Mouse (Mus musculus) liver, postnatal 0 days (tissue): ENCODE results near the gene Efcab3.

Experiments used
- CTCF ChIP-seq: sonication (generic); IDR thresholded peaks from 2 replicates; pipeline ENCODE4 v1.5.1; 2016; ENCODE audit warnings: antibody characterized with exemption, low read depth
- EP300 ChIP-seq: IDR thresholded peaks from 2 replicates; pipeline ENCODE4 v1.6.1; 2016; ENCODE audit warnings: antibody characterized with exemption, low read depth, mild to moderate bottlenecking

DNA sequence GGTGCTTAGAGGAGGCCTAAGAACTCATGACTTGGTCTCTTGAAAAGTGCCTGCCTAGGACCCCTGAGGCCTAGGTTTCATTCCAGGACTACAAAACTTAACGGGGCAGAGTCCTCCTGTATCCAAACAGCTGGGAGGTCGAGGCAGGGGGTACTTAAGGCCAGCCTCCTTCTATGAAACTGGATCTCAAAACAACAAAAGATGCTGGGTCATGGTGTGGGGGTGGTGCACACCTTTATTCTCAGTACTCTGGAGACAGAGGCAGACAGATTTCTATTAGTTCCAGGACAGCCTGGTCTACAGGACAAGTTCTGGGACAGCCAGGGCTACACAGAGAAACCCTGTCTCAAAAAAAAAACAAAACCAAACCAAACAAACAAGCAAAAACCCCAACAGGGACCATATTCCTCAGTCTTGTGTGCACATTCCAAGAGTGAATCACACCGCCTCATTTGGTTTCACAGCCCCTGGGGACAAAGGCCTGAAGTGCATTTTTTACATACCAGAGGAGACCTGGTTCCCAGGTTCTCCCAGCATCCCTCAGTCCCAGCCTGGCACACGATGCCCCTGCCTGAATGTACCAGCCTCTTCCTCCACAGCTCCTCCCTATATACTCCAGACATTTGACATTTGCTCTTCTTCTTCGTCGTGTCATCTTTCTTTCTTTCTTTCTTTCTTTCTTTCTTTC, 96.4 kb downstream of the Efcab3 start:
- TF ChIP-seq CTCF (no peak), EP300 (no peak)
